Mouse (Mus musculus): ENCODE data around the gene Atp12a. TPM values are rescaled to one million over a fixed set of nuclear protein-coding genes. Genes with fewer than 3 reads are reported as not detected.

Gene Atp12a
- polyA plus RNA-seq (2014; fragmentation: Illumina TruSeq; extraction: RNeasy Lipid Tissue Mini Kit (QIAGEN cat#74804); ENCODE audit: low read depth, low replicate concordance), result 0.12 TPM

GRCm38 (mm10) chr14:56364711-56365237 lies at the start of gene Atp12a:
Gene Atp12a (plus strand): TSS chr14:56365068.

DNA sequence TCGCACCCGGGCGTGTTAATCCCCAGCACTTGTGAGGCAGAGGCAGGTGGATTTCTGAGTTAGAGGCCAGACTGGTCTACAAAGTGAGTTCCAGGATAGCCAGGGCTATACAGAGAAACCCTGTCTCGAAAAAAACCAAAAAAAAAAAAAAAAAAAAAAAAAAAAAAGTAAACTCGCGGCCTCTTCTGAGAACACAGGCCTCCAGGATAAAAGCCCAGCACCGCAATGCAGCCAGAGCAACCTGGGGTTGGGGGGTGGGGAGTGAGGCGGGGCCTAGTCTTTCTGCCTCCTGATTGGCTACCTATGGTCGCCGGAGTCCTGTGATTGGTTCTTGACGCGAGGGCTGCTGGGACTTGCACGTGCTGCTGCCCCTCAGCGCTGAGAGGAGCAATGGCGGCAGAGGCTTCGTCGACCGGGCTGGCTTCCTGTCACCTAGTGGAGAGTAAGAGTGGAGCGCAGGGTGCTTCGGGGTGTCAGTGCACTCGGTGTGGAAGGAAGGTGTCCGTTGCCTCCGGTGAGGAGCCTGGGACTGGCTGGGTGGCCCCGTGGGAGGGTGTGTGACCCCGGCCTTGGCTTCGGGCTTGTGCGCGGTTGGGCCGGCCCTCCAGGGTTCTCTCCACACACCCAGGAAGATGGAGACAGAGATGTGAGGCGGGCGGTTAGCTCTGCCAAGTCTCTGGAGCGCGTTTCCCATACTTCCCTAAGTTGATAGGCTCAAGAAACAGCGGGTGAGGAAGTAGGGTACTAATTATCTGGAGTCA lies 37.6 kb downstream of the Atp12a start, which contains the start of gene Rnf17:
Gene Rnf17 (plus strand): TSS at position 271 of the 761 bp plus-strand sequence.

Other genes with a start within 250 kb of the Atp12a start
- gene Gzme, start 244.4 kb upstream of the Atp12a start, polyA plus RNA-seq (2014; fragmentation: Illumina TruSeq; extraction: RNeasy Lipid Tissue Mini Kit (QIAGEN cat#74804); ENCODE audit: low read depth, low replicate concordance), result not detected
- not detected for gene Gzmd, start 232.5 kb upstream of the Atp12a start, polyA plus RNA-seq (2014; fragmentation: Illumina TruSeq; extraction: RNeasy Lipid Tissue Mini Kit (QIAGEN cat#74804); ENCODE audit: low read depth, low replicate concordance)
- gene Gzmg, start 205.5 kb upstream of the Atp12a start, polyA plus RNA-seq (2014; fragmentation: Illumina TruSeq; extraction: RNeasy Lipid Tissue Mini Kit (QIAGEN cat#74804); ENCODE audit: low read depth, low replicate concordance), result not detected
- gene Gzmn, start 190.5 kb upstream of the Atp12a start, polyA plus RNA-seq (2014; fragmentation: Illumina TruSeq; extraction: RNeasy Lipid Tissue Mini Kit (QIAGEN cat#74804); ENCODE audit: low read depth, low replicate concordance), result not detected
- not detected for gene Gzmf, start 153.7 kb upstream of the Atp12a start, polyA plus RNA-seq (2014; fragmentation: Illumina TruSeq; extraction: RNeasy Lipid Tissue Mini Kit (QIAGEN cat#74804); ENCODE audit: low read depth, low replicate concordance)
- not detected for gene Gzmc, start 130.4 kb upstream of the Atp12a start, polyA plus RNA-seq (2014; fragmentation: Illumina TruSeq; extraction: RNeasy Lipid Tissue Mini Kit (QIAGEN cat#74804); ENCODE audit: low read depth, low replicate concordance)
- gene Gzmb, start 102.8 kb upstream of the Atp12a start, polyA plus RNA-seq (2014; fragmentation: Illumina TruSeq; extraction: RNeasy Lipid Tissue Mini Kit (QIAGEN cat#74804); ENCODE audit: low read depth, low replicate concordance), result not detected
- 0.32 TPM for gene Rnf17, start 37.5 kb downstream of the Atp12a start, polyA plus RNA-seq (2014; fragmentation: Illumina TruSeq; extraction: RNeasy Lipid Tissue Mini Kit (QIAGEN cat#74804); ENCODE audit: low read depth, low replicate concordance)
- 12.9 TPM for gene Cenpj, start 210.4 kb downstream of the Atp12a start, polyA plus RNA-seq (2014; fragmentation: Illumina TruSeq; extraction: RNeasy Lipid Tissue Mini Kit (QIAGEN cat#74804); ENCODE audit: low read depth, low replicate concordance)
- gene Parp4, start 210.6 kb downstream of the Atp12a start, polyA plus RNA-seq (2014; fragmentation: Illumina TruSeq; extraction: RNeasy Lipid Tissue Mini Kit (QIAGEN cat#74804); ENCODE audit: low read depth, low replicate concordance), result 28.2 TPM

Measured in kidney, adult 10 weeks (tissue).